Mouse (Mus musculus) liver, embryonic 13.5 days (tissue): Measurements from ENCODE around the gene Csgalnact2. TPM values are rescaled to one million over a fixed set of nuclear protein-coding genes. Genes with fewer than 3 reads are reported as not detected.

Source experiments
- ATAC-seq: fragments of 200-750 bp; cut with Nextera tagmentation; 2 replicates; pipeline ENCODE4 v1.8.0; 2017; ENCODE audit warnings: low read depth, mild to moderate bottlenecking, moderate number of reproducible peaks, moderate library complexity
- DNase-seq: peaks from one replicate; pipeline ENCODE4 v3.0.0; 2022
- H3K27ac ChIP-seq: fragments of 300-500 bp; sonication (generic); 2 replicates; pipeline ENCODE4 v1.5.1; 2015; ENCODE audit warnings: moderate library complexity, mild to moderate bottlenecking, inconsistent platforms
- H3K27me3 ChIP-seq: fragments of 300-500 bp; sonication (generic); 2 replicates; pipeline ENCODE4 v1.6.1; 2015; ENCODE audit warnings: mild to moderate bottlenecking, inconsistent platforms
- H3K36me3 ChIP-seq: fragments of 300-500 bp; sonication (generic); 2 replicates; pipeline ENCODE4 v1.6.1; 2015; ENCODE audit warnings: mild to moderate bottlenecking, inconsistent platforms
- H3K4me1 ChIP-seq: fragments of 300-500 bp; sonication (generic); replicated peaks from 2 replicates; pipeline ENCODE4 v1.6.1; 2015; ENCODE audit warnings: inconsistent platforms
- H3K4me2 ChIP-seq: fragments of 300-500 bp; sonication (generic); 2 replicates; pipeline ENCODE4 v1.6.1; 2015; ENCODE audit warnings: inconsistent platforms, mild to moderate bottlenecking, moderate library complexity
- H3K4me3 ChIP-seq: fragments of 300-500 bp; sonication (generic); replicated peaks from 2 replicates; pipeline ENCODE4 v1.5.1; 2015; ENCODE audit warnings: mild to moderate bottlenecking, inconsistent platforms
- H3K9ac ChIP-seq: fragments of 300-500 bp; sonication (generic); 2 replicates; pipeline ENCODE4 v1.6.1; 2015; ENCODE audit warnings: mild to moderate bottlenecking, inconsistent platforms
- H3K9me3 ChIP-seq: fragments of 300-500 bp; sonication (generic); replicated peaks from 2 replicates; pipeline ENCODE4 v1.6.1; 2016; ENCODE audit warnings: inconsistent platforms
- WGBS: fragments of 180-500 bp; shearing (Covaris S2); methylation state at CpG from one replicate; pipeline ENCODE4 v1.1.7; 2015; ENCODE audit not compliant: insufficient replicate concordance; 5-methylcytosine and 5-hydroxymethylcytosine counted together
- polyA plus RNA-seq: library from polyadenylated mRNA; unstranded; fragments of >200 nt; fragmentation: Nextera tagmentation; extraction: Ambion mirVana; gene quantifications from 2 replicates; pipeline ENCODE4 v1.2.1, GENCODE M21; 2015

Csgalnact2 gene
- 7.7 and 8.6 TPM in 2 replicates for polyA plus RNA-seq

DNA sequence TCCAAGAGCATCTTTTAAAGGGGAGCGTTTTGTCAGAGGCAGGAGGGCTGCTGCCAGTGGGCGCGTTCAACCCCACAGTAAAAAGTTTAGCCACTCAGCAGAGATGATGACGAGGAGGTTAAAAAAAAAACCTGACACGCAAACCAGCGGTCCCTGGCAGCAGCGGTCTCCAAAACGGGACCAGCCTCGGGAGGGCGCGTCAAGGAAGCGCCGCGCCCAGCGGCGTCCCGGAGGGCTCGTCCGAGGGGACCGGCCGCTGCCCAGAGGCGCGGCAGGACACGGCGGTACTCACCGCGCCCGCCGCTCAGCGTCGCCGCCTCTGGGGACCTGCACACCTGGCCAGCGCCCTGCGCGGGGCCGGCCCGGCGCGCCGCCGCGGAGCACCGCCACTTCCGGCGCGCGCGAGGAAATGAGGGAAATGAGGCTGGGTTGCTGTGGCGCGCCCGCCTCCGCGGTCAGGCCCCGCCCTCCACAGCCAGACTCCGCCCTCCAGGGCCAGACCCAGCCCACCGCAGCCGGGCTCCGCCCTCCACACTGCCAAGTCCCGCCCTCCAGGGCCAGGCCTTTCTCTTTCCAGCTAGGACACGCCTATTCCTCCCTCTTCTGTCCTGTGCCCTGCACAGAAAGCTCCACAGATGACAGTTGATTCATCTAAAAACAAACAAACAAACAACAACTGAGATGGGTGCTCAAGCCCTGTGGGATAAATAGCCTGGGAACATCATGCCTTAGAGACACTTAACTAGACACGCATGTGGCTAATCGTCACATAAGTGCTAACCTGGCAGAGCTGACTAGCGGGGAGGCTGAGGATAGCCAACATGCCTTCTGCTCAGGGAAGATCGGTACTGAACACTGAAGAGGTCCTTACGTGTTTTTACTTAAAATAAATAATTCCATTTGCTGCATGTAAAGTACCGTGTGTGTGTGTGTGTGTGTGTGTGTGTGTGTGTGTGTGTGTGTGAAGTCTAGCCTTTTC is at the start of gene Csgalnact2:
TSS of gene Csgalnact2 (minus strand) at position 410 of the 979 bp plus-strand sequence.
- Histone ChIP-seq H3K27ac (peak within 1 kb of the TSS; percentile 75), H3K4me3 (peak within 1 kb of the TSS; percentile 81), H3K4me2 (peak within 1 kb of the TSS; percentile 84), H3K36me3 (no peaks in the 10 kb centered on the region), H3K27me3 (no peaks in the 10 kb centered on the region), H3K9ac (peak within 1 kb of the TSS; percentile 82), H3K9me3 (no peaks in the 10 kb centered on the region), H3K4me1 (peaks cover 26% of the 10 kb centered on the region)
- DNase-seq (peak; percentile 93), ATAC-seq (peak; percentile 96)
- 6% methylated on average over 55 of the region's 66 CpGs for WGBS

GRCm38 (mm10) chr6:118188599-118188998 is 49.7 kb upstream of the Csgalnact2 start:
- Histone ChIP-seq H3K27me3 (peaks cover 17% of the 10 kb centered on the region), H3K36me3 (no peaks in the 10 kb centered on the region), H3K27ac (no peak overlapping the region), H3K4me2 (no peak overlapping the region), H3K9ac (no peak overlapping the region), H3K9me3 (no peaks in the 10 kb centered on the region), H3K4me3 (no peak overlapping the region), H3K4me1 (peaks cover 2% of the 10 kb centered on the region; the same call in 1 of the 2 replicates)
- no peak for DNase-seq
- ATAC-seq, result 0 out of 2 replicates have a peak, but pooled peaks have one; percentile 53
- 47% methylated on average over 9 of the region's 9 CpGs for WGBS

- Histone ChIP-seq H3K9ac (no peak overlapping the region), H3K4me1 (peaks cover 2% of the 10 kb centered on the region; the same call in 1 of the 2 replicates), H3K36me3 (no peaks in the 10 kb centered on the region), H3K27ac (no peak overlapping the region), H3K9me3 (no peaks in the 10 kb centered on the region), H3K4me2 (no peak overlapping the region), H3K4me3 (no peak overlapping the region), H3K27me3 (peaks cover 5% of the 10 kb centered on the region)
- ATAC-seq, result no peak
- DNase-seq, result no peak
- 71% methylated on average over 3 of the region's 3 CpGs for WGBS
Observed at GRCm38 (mm10) chr6:118187285-118187641, 48.3 kb upstream of the Csgalnact2 start.

DNA sequence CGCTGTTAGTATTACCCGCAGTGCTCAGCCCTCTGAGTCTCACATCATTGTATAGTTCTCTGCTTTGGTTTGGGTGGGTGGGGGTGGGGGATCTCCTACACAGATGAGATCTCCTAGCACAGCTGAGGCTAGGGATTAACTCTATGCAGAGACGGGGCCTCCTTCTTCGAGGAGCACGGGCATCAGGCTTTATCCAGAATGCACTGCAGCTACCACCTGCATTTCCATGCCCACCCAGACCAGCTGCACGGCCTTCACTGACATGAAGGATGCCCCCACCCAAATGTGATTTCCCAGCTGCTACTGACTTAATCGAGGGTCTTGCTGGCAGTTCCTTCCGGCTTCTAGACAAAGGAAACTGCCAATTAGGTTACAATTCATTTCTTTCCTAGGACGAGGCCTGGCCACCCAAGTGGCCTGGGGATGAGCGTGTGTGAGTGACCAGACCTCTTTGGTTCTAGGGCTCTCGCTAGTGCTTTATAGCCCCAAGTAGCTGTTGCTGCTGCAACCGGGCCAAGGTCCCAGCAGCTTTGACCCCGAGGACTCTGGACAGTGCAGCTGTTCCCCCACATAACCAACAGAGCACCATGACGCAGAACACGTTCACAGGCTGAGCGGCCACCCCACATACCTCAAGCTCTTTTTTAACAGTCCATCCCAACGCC is 47.8 kb upstream of the Csgalnact2 start:
- H3K4me3 ChIP-seq, result no peak overlapping the region
- no peak for DNase-seq
- no peaks in the 10 kb centered on the region for H3K36me3 ChIP-seq
- H3K27me3 ChIP-seq, result 0 out of 2 replicates have a peak, but pooled peaks cover 4% of the 10 kb centered on the region
- ATAC-seq, result no peak
- peaks cover 2% of the 10 kb centered on the region; the same call in 1 of the 2 replicates for H3K4me1 ChIP-seq
- H3K27ac ChIP-seq, result no peak overlapping the region
- WGBS, result 63% methylated on average over 17 of the region's 17 CpGs
- H3K9me3 ChIP-seq, result no peaks in the 10 kb centered on the region
- no peak overlapping the region for H3K9ac ChIP-seq
- H3K4me2 ChIP-seq, result no peak overlapping the region

DNA sequence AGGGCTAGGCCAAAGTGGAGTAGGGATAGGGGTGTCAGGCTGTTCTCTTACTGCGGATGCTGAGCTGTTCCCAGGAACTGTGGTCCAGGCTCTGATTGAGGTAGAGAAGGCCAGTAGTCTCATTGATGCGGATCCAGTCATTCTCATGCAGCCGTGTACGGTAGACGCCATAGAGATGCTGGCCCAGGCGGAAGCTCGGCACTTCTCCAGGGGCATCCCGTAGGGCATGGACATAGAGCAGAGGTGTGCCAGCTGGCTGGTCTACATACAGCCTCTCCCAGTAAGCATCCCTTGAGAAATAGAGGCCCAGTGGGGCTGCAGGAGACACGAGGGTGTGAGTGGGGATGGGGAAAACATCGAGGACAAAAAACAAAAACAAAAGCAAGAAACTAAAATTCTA is 45.2 kb upstream of the Csgalnact2 start:
- Histone ChIP-seq H3K4me1 (peaks cover 2% of the 10 kb centered on the region; the same call in 1 of the 2 replicates), H3K4me3 (no peak overlapping the region), H3K9ac (no peak overlapping the region), H3K27ac (no peak overlapping the region), H3K27me3 (no peaks in the 10 kb centered on the region), H3K4me2 (no peak overlapping the region), H3K36me3 (no peaks in the 10 kb centered on the region), H3K9me3 (no peaks in the 10 kb centered on the region)
- ATAC-seq, result no peak
- DNase-seq, result no peak
- 72% methylated on average over 10 of the region's 10 CpGs for WGBS

- no peaks in the 10 kb centered on the region for H3K27me3 ChIP-seq
- DNase-seq (no peak), ATAC-seq (0 out of 2 replicates have a peak, but pooled peaks have one; percentile 34)
- H3K36me3 ChIP-seq, result no peaks in the 10 kb centered on the region
- 73% methylated on average over 12 of the region's 12 CpGs for WGBS
- H3K9me3 ChIP-seq, result no peaks in the 10 kb centered on the region
- no peak overlapping the region for H3K4me2 ChIP-seq
- no peak overlapping the region for H3K9ac ChIP-seq
- H3K27ac ChIP-seq, result no peak overlapping the region
- H3K4me3 ChIP-seq, result no peak overlapping the region
- no peaks in the 10 kb centered on the region for H3K4me1 ChIP-seq
Observed at GRCm38 (mm10) chr6:118180085-118180423, 41.1 kb upstream of the Csgalnact2 start.

- WGBS, result 56% methylated on average over 13 of the region's 13 CpGs
- no peak overlapping the region for H3K9ac ChIP-seq
Observed at GRCm38 (mm10) chr6:118179316-118180084, 40.6 kb upstream of the Csgalnact2 start.

GRCm38 (mm10) chr6:118173975-118174328 is 35.0 kb upstream of the Csgalnact2 start:
- 74% methylated on average over 5 of the region's 5 CpGs for WGBS
- Histone ChIP-seq H3K4me2 (no peak overlapping the region), H3K27me3 (no peaks in the 10 kb centered on the region), H3K27ac (no peak overlapping the region), H3K36me3 (no peaks in the 10 kb centered on the region), H3K4me1 (no peaks in the 10 kb centered on the region), H3K9me3 (no peaks in the 10 kb centered on the region), H3K9ac (no peak overlapping the region), H3K4me3 (no peak overlapping the region)
- ATAC-seq (no peak), DNase-seq (no peak)

More at GRCm38 (mm10) chr6:118179316-118180084, 40.6 kb upstream of the Csgalnact2 start:
- Histone ChIP-seq H3K4me1 (no peaks in the 10 kb centered on the region), H3K36me3 (no peaks in the 10 kb centered on the region), H3K27ac (no peak overlapping the region), H3K9me3 (no peaks in the 10 kb centered on the region), H3K27me3 (no peaks in the 10 kb centered on the region), H3K4me3 (no peak overlapping the region), H3K4me2 (no peak overlapping the region)
- ATAC-seq, result peak; percentile 50; the same call in 1 of the 2 replicates
- DNase-seq, result peak; percentile 34

GRCm38 (mm10) chr6:118173251-118173974 is 34.5 kb upstream of the Csgalnact2 start:
- H3K27ac ChIP-seq, result no peak overlapping the region
- WGBS, result 76% methylated on average over 18 of the region's 18 CpGs
- H3K27me3 ChIP-seq, result no peaks in the 10 kb centered on the region
- H3K9ac ChIP-seq, result no peak overlapping the region
- DNase-seq (no peak), ATAC-seq (no peak)
- H3K4me1 ChIP-seq, result no peaks in the 10 kb centered on the region
- H3K36me3 ChIP-seq, result no peaks in the 10 kb centered on the region
- no peak overlapping the region for H3K4me3 ChIP-seq
- H3K4me2 ChIP-seq, result no peak overlapping the region
- H3K9me3 ChIP-seq, result no peaks in the 10 kb centered on the region

- Histone ChIP-seq H3K9me3 (no peaks in the 10 kb centered on the region), H3K4me2 (no peak overlapping the region), H3K27me3 (no peaks in the 10 kb centered on the region), H3K9ac (no peak overlapping the region), H3K36me3 (no peaks in the 10 kb centered on the region), H3K4me3 (no peak overlapping the region), H3K27ac (no peak overlapping the region), H3K4me1 (no peaks in the 10 kb centered on the region)
- WGBS, result 71% methylated on average over 7 of the region's 7 CpGs
- DNase-seq (no peak), ATAC-seq (no peak)
Observed at GRCm38 (mm10) chr6:118171386-118171785, 32.4 kb upstream of the Csgalnact2 start.
